In genomic region chr6:33120581-33120980, GRCm38 (mm10) we compare ENCODE assay signal across 12 mouse cellular contexts.
"Had no signal": no experiment of that assay in that cellular context is flagged by ENCODE, and none has a peak within 500 bp of the region (broad histone marks: within the 10 kb centered on the region; RNA-seq: fewer than 3 reads in every experiment).

No protein-coding gene starts in this region.

- DNase-seq: kidney, adult 11 months; kidney, adult 8-10 months; kidney, postnatal 10 days; kidney, postnatal 36 days; layer of hippocampus, postnatal 36 days; liver, embryonic 13.5 days; lung, adult 2 months; lung, postnatal 14 days; lung, postnatal 4 days; thymus, postnatal 25 days had no signal

- ATAC-seq: intestine, embryonic 15.5 days; midbrain, embryonic 15.5 days had no signal
